Mouse (Mus musculus) naive thymus-derived CD4-positive, alpha-beta T cell, adult 2 months (primary cell): Measurements from ENCODE around the gene 1700024G13Rik.

Source experiments
- DNase-seq: peaks from one replicate; pipeline ENCODE4 v3.0.0-alpha.2; 2011; ENCODE audit warnings: low read depth

The 1700024G13Rik gene

DNA sequence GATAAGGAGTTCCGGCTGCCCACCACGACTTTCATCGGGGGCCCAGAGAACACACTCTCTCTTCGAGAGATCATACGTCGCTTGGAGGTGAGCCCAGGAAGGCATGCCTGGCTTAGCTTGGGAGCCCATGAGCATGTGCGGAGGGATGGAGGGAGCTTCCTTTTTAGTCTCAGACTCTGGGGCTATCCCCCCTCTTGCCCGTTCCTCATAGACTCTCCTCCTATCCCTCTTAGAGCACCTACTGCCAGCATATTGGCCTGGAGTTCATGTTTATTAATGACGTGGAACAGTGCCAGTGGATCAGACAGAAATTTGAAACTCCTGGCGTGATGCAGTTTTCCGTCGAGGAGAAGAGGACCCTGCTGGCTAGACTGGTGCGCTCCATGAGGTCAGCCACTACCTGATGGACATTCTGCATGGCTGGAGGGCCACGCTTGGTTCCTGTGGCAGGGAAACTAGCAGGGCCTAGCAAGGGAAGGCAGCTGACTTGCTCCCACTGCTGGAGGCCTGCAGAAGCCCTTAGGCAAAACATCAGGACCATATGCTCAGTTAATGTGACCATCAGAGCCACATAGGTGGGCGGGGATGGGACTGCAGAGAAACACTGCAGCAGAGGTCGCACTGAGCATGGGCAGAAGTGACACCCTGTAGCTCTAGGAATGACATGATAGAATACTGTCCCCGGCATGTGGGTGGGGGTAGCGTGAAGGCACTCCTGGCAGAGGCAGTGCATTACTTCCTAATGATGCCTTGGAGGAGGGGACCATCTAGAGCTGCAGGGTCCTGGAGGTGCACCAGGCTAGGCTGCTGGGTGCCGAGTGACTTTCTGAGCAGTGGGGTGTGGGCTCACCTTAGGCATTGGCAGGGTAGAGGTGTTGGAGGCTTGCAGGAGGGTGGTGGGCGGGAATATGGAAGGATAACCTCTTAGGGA lies 55.4 kb downstream of the 1700024G13Rik start:
- DNase-seq, result no peak

DNA sequence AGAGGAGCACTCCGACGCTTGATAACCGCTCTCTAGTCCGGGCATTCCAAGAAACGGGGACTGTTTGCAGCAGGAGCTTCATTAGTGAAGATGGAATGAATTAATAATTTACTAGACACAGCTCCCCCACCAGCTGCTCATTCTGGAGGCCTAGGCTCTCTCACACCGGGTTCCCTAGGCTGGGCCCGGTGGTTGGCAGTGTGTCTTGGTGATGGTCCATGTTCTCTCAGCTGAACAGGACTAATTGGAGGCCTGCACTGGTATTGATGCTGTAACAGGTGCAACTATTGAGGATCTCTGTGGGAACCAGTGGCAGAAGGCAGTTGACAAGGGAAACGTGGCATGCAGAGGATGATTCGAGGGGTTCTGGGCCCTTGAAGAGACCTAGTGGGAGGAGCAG lies 60.8 kb downstream of the 1700024G13Rik start:
- DNase-seq, result no peak
